Mouse (Mus musculus): Measurements from ENCODE around the gene Baat.
"Not testable (repeated sequence)": the region's sequence is repeated elsewhere in the genome, so short reads cannot be mapped to it uniquely, and the experiment has no call there.

Gene Baat

GRCm38 (mm10) chr4:49506386-49506785 is at the start of gene Baat:
TSS of gene Baat (minus strand) at chr4:49506557.
- DNase-seq (ENCODE audit: low spot score in 2 of 2) = no peak

DNA sequence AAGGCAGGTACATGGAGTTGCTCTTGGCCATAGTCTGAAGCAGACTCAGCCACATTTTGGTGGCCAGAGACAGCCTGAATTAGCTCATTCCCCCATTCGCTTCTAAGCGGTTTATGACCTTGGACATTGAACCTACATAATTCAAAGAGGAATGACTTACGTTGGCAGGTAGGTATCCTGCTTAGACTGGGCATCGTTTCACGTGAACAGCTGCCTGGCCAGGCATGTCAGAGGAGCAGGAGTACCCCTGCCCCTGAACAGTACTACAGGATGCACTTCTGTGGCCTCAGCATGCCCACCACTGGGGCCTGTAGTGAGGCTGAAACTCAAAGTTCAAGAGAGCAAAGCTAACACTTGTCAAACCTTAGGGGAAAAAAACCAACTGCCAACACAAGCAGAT is 47.0 kb upstream of the Baat start:
- no peak for DNase-seq (ENCODE audit: low spot score in 2 of 2)

DNA sequence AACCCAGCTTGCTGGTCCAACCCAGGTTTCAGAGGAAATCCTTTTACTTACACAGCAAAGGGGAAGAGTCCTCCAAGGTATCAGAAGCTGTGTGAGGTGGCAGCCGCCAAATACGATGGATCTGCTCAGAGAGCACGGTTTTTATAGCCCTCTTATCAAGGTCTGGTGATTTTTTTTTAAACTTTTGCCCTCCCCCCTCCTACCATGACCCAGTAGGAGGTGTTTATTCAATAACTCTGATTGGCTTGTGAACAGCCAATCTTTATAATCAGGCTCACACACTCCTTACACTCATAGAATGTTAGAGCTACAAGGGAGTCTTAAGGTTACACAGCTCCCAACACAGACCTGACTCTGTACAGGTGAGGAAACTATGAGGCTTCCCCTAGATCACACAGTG is 43.0 kb upstream of the Baat start, which contains the start of gene Aldob:
Gene Aldob (minus strand): TSS at position 164 of the 400 bp plus-strand sequence.
- DNase-seq (ENCODE audit: low spot score in 2 of 2) = no peak

DNA sequence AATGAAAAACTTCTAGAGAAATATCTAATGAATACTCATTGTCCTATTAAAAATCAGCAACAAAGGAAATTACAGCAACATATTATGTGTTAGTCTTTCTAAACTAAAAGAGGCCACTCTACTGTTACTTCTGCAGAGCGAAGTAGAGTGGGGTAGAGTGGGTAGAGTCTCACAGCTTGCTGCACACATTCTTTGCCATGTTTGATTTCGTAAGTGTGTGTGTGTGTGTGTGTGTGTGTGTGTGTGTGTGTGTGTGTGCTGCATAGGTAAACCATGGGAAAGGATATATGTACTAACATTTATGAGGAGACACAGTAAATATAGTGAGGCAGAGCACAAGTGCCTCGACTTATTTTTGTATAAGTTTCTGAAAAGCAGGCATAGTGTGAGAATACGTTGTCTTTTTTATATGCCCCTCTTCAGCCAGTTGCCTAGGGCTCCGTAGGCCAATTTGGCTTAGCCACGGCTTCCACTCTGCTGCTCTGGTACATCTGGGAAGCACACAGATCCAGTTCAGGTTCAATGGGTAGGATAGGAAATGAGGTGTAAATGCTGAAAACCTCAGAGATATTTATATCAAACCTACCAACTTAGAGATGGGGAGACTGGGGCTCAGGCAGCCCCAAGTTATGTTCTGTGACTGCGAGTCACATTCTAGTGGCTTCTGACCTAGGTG is 41.3 kb upstream of the Baat start:
- no peak for DNase-seq (ENCODE audit: low spot score in 2 of 2)

DNA sequence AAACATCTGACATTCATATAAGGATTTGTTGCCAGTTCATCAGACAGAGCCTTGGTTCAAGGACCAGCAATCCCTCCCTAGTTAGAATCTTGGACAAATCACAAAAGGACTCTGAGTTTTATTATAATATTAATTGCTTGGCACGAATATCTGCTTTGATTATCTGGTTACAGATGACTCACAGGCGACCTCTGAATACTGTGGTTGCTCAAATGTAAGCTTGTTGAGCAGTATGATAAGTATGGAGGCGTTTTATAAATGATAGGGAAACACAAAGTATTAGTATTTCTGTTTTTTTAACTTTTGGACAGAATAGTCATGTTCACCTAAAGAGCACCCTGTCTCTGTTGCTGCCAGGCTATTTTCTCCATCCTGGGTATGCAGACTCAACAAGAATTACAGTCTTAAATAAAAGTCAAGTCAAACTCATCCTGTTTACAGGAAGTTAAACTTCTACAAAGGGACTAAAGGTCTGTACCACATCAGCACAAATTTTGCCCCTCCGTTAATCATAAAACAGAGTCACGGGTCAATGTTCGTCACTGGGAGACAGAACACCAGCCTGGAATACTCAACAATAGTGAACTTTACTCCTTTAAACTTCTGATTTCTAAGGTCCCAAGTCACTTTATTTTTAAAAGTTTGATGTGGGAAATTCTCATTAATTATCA is 40.7 kb upstream of the Baat start:
- DNase-seq (ENCODE audit: low spot score in 2 of 2) = no peak

- DNase-seq (ENCODE audit: low spot score in 2 of 2) = no peak
Observed at GRCm38 (mm10) chr4:49546026-49546425, 39.7 kb upstream of the Baat start.

- DNase-seq (ENCODE audit: low spot score in 2 of 2) = no peak
Observed at GRCm38 (mm10) chr4:49540966-49541365, 34.6 kb upstream of the Baat start.

DNA sequence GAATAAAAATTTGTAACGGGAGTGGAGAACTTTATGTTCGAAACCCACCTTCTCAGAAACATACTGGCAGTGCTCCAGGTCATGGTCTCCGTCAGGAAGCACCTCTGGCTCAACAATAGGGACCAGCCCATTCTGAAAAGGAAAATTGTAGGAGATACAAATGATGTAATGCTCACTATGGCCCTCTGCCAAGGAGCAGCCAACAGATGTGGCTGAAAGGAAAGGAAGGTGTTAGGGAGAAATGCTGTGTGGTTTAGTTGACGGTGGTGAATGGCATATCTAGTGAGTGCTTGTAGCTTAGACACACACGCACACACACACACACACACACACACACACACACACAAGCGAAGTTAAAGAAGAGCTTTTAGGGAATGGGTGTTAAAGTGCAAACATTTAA is 33.3 kb upstream of the Baat start:
- DNase-seq (ENCODE audit: low spot score in 2 of 2) = no peak

DNA sequence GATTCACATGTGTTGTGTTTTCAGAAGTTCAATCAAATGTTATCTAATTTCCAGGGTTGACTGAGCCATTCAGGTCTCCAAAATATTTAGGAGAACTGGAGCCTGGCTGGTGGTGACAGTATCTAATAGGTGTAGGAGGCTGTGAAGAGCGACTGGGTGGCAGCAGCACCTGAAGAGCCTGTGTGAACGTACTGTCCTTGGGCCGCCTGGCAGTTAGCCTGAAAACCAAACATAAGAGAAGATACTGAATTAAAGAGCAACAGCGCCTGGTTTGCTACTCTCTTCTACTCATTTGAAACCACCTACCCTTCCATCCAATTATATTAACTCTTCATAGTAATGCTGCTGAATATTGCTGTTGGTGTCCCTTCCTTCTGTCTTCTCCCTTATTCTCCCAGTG is 30.3 kb upstream of the Baat start:
- no peak for DNase-seq (ENCODE audit: low spot score in 2 of 2)

DNA sequence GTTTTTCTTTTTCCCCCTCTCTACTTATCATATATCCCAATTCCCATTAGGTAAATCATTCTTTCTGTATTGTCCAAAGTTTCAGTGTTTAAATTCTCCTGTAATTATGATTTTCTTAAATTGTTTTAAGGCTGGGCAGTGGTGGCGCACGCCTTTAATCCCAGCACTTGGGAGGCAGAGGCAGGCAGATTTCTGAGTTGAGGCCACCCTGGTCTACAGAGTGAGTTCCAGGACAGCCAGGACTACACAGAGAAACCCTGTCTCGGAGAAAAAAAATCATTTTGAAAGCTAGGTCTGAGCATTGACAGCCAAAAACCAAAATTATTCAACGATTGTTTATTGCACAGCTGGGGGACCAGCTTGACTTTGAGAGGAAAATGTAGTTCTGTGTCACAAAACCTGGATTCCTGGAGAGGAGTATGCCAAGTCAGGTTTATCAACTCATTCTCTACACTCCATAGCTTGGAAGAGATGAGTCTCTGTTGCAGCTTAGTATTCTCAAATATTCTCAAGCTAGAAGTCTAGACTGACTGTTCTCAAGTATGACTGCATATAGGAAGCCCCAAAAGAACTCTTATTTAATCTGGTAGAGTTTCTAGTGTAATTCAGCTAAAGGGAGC is 29.4 kb upstream of the Baat start:
- no peak for DNase-seq (ENCODE audit: low spot score in 2 of 2)

DNA sequence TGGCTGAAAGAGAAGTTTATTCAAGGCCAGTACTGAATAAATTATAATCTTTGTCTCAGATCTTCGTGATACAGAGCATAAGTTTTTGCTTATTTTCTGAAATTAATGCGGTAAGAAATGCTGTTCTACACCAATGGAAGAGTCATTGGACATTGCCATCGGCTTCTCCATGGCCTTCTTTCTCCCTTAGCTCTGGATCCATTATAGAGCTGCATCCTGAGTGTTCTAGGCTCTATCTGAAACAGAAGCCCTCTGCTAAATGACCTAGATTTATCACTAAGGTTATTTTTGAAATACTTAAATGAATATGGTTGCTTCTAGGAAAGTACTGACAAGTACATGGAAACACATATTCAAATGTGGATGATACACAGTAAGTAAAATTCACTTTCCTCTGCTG is 28.7 kb upstream of the Baat start:
- DNase-seq (ENCODE audit: low spot score in 2 of 2) = no peak

GRCm38 (mm10) chr4:49522576-49522975 is 16.2 kb upstream of the Baat start:
- peak; percentile 56 to 68 for DNase-seq (ENCODE audit: low spot score in 2 of 2)

- DNase-seq (ENCODE audit: low spot score in 2 of 2) = no peak
Observed at GRCm38 (mm10) chr4:49521346-49521745, 15.0 kb upstream of the Baat start.

GRCm38 (mm10) chr4:49520572-49521340 is 14.4 kb upstream of the Baat start, which contains the start of the genes Mrpl50 and Zfp189:
TSS of gene Mrpl50 (minus strand) at chr4:49521093.
TSS of gene Zfp189 (plus strand) at chr4:49521176.
- peak; percentile 95 to 96 for DNase-seq (ENCODE audit: low spot score in 2 of 2)

DNA sequence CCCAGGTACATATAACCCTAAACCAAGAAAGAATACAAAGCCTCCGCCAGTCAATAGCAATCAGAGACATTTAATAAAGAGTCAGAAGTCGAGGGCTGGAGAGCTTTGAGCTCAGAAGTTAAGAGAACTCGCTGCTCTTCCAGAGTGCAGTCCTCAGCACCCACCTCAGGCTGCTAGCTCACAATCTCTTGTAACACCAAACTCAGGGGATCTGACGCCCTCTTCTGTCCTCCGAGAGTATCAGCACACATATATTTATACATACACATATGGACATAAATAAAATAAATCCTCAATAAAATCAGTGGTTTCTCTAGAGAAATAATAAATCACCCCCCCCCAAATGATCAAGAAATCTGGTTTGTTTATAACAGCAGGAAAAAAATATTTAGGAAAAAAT is 13.1 kb upstream of the Baat start:
- DNase-seq (ENCODE audit: low spot score in 2 of 2) = no peak

GRCm38 (mm10) chr4:49514441-49514840 is 8.1 kb upstream of the Baat start:
- no peak for DNase-seq (ENCODE audit: low spot score in 2 of 2)

DNA sequence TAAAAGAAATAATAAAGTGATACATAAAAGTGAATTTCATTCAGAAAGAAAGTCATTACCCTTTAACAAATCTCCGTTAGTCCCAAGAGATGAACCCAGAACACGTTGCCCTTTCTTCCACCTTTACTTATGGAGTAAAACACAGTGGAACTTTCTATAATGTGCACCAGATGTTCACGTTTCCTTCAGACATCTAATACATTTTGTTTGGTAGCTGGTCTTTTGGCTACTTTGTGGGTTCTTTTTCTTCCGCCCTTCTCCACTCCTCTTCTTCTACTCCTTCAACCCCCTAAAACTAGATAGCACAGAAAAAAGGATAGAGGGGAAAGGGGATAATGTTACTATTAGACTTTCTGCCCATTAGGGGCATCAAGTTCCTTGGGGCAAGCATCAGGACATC is 6.3 kb upstream of the Baat start:
- no peak for DNase-seq (ENCODE audit: low spot score in 2 of 2)

GRCm38 (mm10) chr4:49510236-49510835 is 4.0 kb upstream of the Baat start:
- DNase-seq (ENCODE audit: low spot score in 2 of 2) = not testable (repeated sequence)

DNA sequence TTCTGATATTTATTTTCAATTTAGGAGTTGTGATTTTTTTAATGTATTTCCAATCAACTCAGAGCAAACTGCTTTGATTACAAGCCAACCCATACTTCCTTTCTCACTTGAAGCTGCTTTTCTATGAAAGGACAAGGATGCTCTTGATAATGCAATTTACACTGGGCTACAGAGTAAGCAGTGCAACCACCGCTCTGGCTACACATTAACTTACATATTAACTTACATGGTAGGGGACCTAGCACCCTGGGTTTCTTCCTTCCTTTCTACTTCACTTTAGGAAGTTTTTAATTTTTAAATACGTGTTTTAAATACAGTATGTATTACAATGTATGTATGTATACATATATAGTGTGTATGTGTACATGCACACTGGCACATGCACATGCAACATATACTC is 2.8 kb upstream of the Baat start:
- DNase-seq (ENCODE audit: low spot score in 2 of 2) = no peak

- DNase-seq (ENCODE audit: low spot score in 2 of 2) = no peak
Observed at GRCm38 (mm10) chr4:49503563-49503962, 2.8 kb downstream of the Baat start.

DNA sequence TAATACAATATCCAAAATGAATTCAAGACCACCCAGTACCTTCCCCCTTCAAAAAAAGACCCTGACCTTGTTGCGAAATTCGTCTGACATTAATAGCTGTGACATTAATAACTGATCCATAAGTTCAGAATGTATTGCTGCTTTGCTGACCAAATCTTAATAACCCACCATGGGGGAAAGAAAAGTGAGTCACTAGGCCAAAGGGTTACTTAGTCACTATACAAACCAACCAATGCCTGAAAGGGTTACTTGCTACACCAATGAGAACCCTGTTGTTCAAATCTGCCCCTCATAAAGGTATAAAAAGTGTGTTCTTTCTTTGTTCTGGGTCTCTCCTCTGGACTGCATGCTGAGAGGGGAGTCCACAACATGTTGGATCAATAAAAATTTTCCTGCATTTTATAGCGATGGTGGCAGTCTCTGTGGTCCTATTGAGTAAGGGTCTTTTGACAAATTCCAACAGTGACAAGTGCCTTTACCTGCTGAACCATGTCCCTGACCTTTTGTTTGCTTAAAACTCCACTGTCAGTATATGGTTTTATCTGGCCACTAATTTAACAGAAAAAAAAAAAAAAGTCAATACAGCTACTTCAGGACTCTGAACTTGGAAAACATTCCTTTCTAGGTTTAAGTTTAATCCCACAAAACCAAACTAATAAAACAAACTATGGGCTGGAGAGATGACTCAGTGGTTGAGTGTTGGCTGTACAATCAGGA is 20.3 kb downstream of the Baat start:
- not testable (repeated sequence) for DNase-seq (ENCODE audit: low spot score in 2 of 2)
